Mouse (Mus musculus) lung, adult 2 months (tissue): ENCODE measurements around the gene Ifi35.

Experiments used
- CTCF ChIP-seq: fragments of 200-500 bp; IDR thresholded peaks from 2 replicates; pipeline ENCODE4 v1.5.1; 2011; ENCODE audit warnings: mild to moderate bottlenecking, low read length, control low read depth; ENCODE audit not compliant: insufficient read depth
- POLR2A ChIP-seq: fragments of 200-500 bp; IDR thresholded peaks from 2 replicates; pipeline ENCODE4 v1.6.1; 2011; ENCODE audit warnings: low read depth, mild to moderate bottlenecking, control low read depth, low read length, borderline replicate concordance; ENCODE audit errors: extremely low read depth

- no peak for TF ChIP-seq CTCF
- TF ChIP-seq POLR2A, result no peak
Measured at GRCm38 (mm10) chr11:101452093-101452774, 4.0 kb downstream of the Ifi35 start.
